Mouse (Mus musculus): Measurements from ENCODE around the gene Rbmx. TPM values are rescaled to one million over a fixed set of nuclear protein-coding genes. Genes with fewer than 3 reads are reported as not detected.
A peak's percentile ranks its signal among the peaks of the same experiment; 100 is the strongest.

Rbmx gene
- polyA plus RNA-seq (2015; fragmentation: Nextera tagmentation; extraction: Ambion mirVana), result 285 and 301 TPM in 2 replicates

GRCm38 (mm10) chrX:57392367-57393246 lies at the start of gene Rbmx:
Gene Rbmx, minus strand, starts transcription at chrX:57393036.
- peak within 1 kb of the TSS; percentile 57 for H3K4me2 ChIP-seq
- H3K9me3 ChIP-seq (replicated peaks), result no peaks in the 10 kb centered on the region
- ATAC-seq, result peak; percentile 96
- WGBS, result 19% methylated on average over 50 of the region's 50 CpGs
- 0 out of 2 replicates have a peak, but pooled peaks cover 2% of the 10 kb centered on the region for H3K4me1 ChIP-seq
- H3K27ac ChIP-seq, result peak within 1 kb of the TSS; percentile 94
- H3K9ac ChIP-seq, result peak within 1 kb of the TSS; percentile 82
- peaks cover 17% of the 10 kb centered on the region for H3K36me3 ChIP-seq (ENCODE audit: poor library complexity, severe bottlenecking)
- peak within 1 kb of the TSS; percentile 59 for H3K4me3 ChIP-seq
- H3K27me3 ChIP-seq, result no peaks in the 10 kb centered on the region

DNA sequence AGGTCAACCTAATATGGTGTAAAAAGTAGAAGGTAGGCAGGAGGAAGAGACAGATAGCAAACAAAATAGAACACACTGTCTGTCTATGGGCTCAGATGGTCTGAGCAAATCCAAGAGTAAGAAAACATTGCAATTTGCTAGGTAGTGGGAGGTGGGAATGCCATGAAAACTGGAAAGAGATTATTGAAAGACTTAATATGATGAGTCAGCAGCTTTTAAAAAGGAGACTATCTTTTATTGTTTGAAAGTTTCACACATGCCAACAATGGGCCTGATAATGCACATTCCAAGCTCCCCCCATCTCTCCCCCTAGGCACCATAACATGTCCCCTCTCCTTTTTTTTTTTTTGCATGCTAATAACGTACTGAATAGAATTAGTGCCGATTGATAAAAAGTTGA lies 41.1 kb upstream of the Rbmx start:
- Histone ChIP-seq H3K4me1 (no peaks in the 10 kb centered on the region), H3K4me2 (no peak overlapping the region), H3K4me3 (no peak overlapping the region), H3K27me3 (no peaks in the 10 kb centered on the region), H3K9me3 (replicated peaks) (no peaks in the 10 kb centered on the region), H3K9ac (no peak overlapping the region), H3K36me3 (ENCODE audit: poor library complexity, severe bottlenecking) (no peaks in the 10 kb centered on the region), H3K27ac (no peak overlapping the region)
- 89% methylated on average over 2 of the region's 2 CpGs for WGBS
- ATAC-seq, result no peak

DNA sequence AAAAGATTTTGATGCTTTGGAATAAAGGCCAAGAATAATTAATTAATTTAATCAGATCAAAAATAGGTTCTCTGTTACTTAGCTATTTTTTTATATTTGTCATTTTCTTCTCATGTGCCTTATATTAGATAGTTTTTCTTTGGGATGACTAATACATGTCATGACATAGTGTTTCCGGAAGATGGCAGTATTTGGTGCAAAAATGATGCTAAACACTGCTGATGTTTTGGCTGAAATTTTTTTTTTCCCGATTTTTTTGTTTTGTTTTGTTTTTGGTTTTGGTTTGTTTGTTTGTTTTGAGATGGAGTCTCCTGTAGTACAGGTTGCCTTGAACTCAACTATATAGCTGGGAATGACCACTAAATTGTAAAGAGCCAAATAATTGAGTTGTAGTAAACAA lies 38.8 kb upstream of the Rbmx start:
- no peaks in the 10 kb centered on the region for H3K36me3 ChIP-seq (ENCODE audit: poor library complexity, severe bottlenecking)
- no peak overlapping the region for H3K4me2 ChIP-seq
- no peak overlapping the region for H3K27ac ChIP-seq
- no peak overlapping the region for H3K9ac ChIP-seq
- WGBS, result 10% methylated on average over 2 of the region's 2 CpGs
- ATAC-seq, result no peak
- no peaks in the 10 kb centered on the region for H3K9me3 ChIP-seq (replicated peaks)
- no peak overlapping the region for H3K4me3 ChIP-seq
- no peaks in the 10 kb centered on the region for H3K27me3 ChIP-seq
- no peaks in the 10 kb centered on the region for H3K4me1 ChIP-seq

- WGBS, result 92% methylated on average over 12 of the region's 12 CpGs
These were observed 15.9 kb upstream of the Rbmx start, which contains the start of gene Gm364 for GRCm38 (mm10) chrX:57408769-57409168. Gene Gm364, plus strand, starts transcription at chrX:57409154.

DNA sequence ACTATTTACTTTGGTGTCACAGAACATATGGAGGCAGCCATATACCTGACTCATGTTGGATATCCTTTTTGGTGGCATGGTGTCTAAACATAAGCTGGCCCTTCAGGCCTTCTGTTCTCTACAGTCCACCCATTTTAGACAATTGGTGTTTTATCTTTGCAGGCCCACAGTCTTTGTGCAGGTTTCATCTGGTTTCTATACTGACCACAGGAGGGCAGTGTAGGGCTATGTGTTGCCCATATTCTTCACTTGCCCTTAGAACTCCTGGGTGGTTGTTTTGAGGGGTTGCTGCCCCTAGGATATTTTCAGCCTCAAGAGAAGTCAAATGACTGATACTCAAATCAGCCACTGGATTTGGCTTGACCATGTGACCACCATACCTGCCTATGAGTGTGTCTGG lies 10.8 kb upstream of the Rbmx start:
- Histone ChIP-seq H3K27ac (no peak overlapping the region), H3K4me2 (no peak overlapping the region), H3K4me1 (no peaks in the 10 kb centered on the region), H3K4me3 (no peak overlapping the region), H3K36me3 (ENCODE audit: poor library complexity, severe bottlenecking) (no peaks in the 10 kb centered on the region), H3K27me3 (no peaks in the 10 kb centered on the region), H3K9ac (no peak overlapping the region), H3K9me3 (replicated peaks) (no peaks in the 10 kb centered on the region)
- ATAC-seq, result no peak

More at GRCm38 (mm10) chrX:57408769-57409168, 15.9 kb upstream of the Rbmx start, which contains the start of gene Gm364:
- H3K4me1 ChIP-seq, result no peaks in the 10 kb centered on the region
- H3K9me3 ChIP-seq (replicated peaks), result no peaks in the 10 kb centered on the region; the same call in 1 of the 2 replicates
- H3K27me3 ChIP-seq, result no peaks in the 10 kb centered on the region
- no peaks in the 10 kb centered on the region for H3K36me3 ChIP-seq (ENCODE audit: poor library complexity, severe bottlenecking)
- H3K4me3 ChIP-seq, result no peak within 1 kb of the TSS
- ATAC-seq, result no peak
- no peak within 1 kb of the TSS for H3K4me2 ChIP-seq
- no peak within 1 kb of the TSS for H3K9ac ChIP-seq
- H3K27ac ChIP-seq, result no peak within 1 kb of the TSS

DNA sequence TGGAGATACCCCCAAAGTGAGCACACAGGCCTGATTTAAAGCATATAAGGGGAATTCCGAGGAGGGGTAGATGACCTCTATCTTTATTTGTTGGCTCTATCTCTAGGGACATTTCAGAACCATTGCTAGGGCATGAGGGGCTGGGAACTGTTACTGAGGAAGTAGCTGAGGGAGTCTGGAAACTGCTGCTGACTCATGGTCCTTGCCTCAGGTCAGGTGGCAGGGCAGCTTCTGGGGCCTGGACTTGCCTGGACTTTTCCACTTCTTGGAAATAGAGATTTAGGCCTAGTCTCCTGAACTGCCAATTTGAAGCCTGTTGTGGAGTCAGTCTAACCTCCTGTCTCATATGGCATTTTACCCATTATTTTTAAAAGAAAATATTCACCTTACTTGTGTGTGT lies 8.6 kb upstream of the Rbmx start:
- WGBS, result 76% methylated on average over 1 of the region's 1 CpGs

DNA sequence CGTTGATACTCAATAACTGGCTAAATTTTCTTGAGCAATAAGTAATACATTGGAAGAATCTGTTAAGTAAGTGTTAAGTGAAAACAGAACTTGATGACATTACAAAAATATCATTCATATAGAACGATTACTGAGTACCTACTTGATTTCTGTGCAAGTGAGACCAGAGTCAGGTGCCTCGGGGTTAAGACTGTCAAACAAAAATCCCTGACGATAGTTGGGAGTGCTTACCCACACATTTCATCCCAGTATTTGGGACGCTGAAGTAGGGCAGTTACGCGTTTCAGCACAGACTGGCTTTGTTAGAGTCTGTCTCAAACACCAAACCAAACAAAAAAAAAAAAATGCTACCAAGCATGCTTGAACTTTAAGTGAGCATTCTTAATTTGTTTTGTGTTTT lies 576 bp upstream of the Rbmx start:
- no peaks in the 10 kb centered on the region for H3K9me3 ChIP-seq (replicated peaks)
- ATAC-seq, result peak; percentile 49
- no peaks in the 10 kb centered on the region for H3K27me3 ChIP-seq
- H3K4me1 ChIP-seq, result 0 out of 2 replicates have a peak, but pooled peaks cover 2% of the 10 kb centered on the region
- no peak overlapping the region for H3K9ac ChIP-seq
- peaks cover 14% of the 10 kb centered on the region for H3K36me3 ChIP-seq (ENCODE audit: poor library complexity, severe bottlenecking)
- H3K4me2 ChIP-seq, result peak overlapping the region; percentile 45
- H3K4me3 ChIP-seq, result peak overlapping the region; percentile 59
- no peak overlapping the region for H3K27ac ChIP-seq
- 22% methylated on average over 7 of the region's 7 CpGs for WGBS

More for the DNA sequence above, 8.6 kb upstream of the Rbmx start:
- no peaks in the 10 kb centered on the region for H3K36me3 ChIP-seq (ENCODE audit: poor library complexity, severe bottlenecking)
- no peak overlapping the region for H3K9ac ChIP-seq
- no peak overlapping the region for H3K27ac ChIP-seq
- no peaks in the 10 kb centered on the region for H3K27me3 ChIP-seq
- no peaks in the 10 kb centered on the region for H3K4me1 ChIP-seq
- no peak overlapping the region for H3K4me2 ChIP-seq
- no peak overlapping the region for H3K4me3 ChIP-seq
- no peak for ATAC-seq
- H3K9me3 ChIP-seq (replicated peaks), result no peaks in the 10 kb centered on the region

- Histone ChIP-seq H3K4me3 (no peak overlapping the region), H3K36me3 (ENCODE audit: poor library complexity, severe bottlenecking) (peaks cover 64% of the 10 kb centered on the region), H3K9me3 (replicated peaks) (no peaks in the 10 kb centered on the region), H3K9ac (no peak overlapping the region), H3K4me1 (no peaks in the 10 kb centered on the region), H3K27ac (no peak overlapping the region), H3K27me3 (no peaks in the 10 kb centered on the region), H3K4me2 (no peak overlapping the region)
- ATAC-seq, result peak; percentile 44
- 55% methylated on average over 5 of the region's 5 CpGs for WGBS
These were observed 11.9 kb downstream of the Rbmx start for GRCm38 (mm10) chrX:57380915-57381314.

DNA sequence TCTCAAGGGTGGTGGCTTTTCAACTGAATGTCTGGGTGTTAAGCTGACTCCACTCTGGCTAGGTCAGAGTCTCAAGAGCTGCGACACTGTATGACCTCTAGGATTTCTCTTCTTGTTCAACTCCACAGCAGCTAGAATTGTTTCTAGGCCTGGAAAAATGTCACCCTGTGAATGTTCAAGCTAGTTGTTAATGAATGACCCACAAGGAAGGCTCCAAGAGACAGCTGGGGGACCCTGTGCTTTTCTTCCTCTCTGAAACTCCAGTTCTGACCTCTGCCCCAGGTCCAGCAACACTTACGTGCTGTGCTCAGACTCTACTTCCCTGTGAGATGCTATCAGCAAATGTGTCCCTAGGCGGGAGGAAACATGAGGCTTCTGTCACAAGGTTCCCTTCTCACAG lies 14.3 kb downstream of the Rbmx start:
- Histone ChIP-seq H3K4me3 (no peak overlapping the region), H3K36me3 (ENCODE audit: poor library complexity, severe bottlenecking) (peaks cover 43% of the 10 kb centered on the region), H3K27ac (no peak overlapping the region), H3K27me3 (no peaks in the 10 kb centered on the region), H3K9ac (no peak overlapping the region), H3K9me3 (replicated peaks) (no peaks in the 10 kb centered on the region), H3K4me1 (no peaks in the 10 kb centered on the region), H3K4me2 (no peak overlapping the region)
- WGBS, result 84% methylated on average over 3 of the region's 3 CpGs
- no peak for ATAC-seq

DNA sequence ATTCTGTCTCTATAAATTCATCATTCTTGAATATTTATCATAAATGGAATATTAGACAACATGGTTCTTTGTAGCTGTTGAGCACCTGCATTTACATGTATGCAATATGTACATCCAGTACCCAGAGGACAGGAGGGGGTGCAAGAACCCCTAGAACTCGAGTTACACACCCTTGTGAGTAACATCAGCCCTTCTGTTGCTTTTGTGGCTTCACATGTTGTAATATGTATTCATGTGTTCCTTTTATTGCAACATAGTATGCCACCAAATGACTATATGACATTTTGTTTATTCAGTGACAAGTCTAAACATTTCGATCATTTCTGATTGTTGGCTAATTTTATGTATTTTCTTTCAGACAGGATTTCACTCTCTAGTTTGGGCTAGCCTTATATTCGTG lies 15.7 kb downstream of the Rbmx start:
- H3K4me1 ChIP-seq, result no peaks in the 10 kb centered on the region
- no peak overlapping the region for H3K9ac ChIP-seq
- H3K27me3 ChIP-seq, result no peaks in the 10 kb centered on the region
- WGBS, result 81% methylated on average over 3 of the region's 3 CpGs
- H3K36me3 ChIP-seq (ENCODE audit: poor library complexity, severe bottlenecking), result peaks cover 35% of the 10 kb centered on the region
- no peak overlapping the region for H3K27ac ChIP-seq
- no peaks in the 10 kb centered on the region for H3K9me3 ChIP-seq (replicated peaks)
- no peak overlapping the region for H3K4me2 ChIP-seq
- no peak overlapping the region for H3K4me3 ChIP-seq
- ATAC-seq, result no peak

DNA sequence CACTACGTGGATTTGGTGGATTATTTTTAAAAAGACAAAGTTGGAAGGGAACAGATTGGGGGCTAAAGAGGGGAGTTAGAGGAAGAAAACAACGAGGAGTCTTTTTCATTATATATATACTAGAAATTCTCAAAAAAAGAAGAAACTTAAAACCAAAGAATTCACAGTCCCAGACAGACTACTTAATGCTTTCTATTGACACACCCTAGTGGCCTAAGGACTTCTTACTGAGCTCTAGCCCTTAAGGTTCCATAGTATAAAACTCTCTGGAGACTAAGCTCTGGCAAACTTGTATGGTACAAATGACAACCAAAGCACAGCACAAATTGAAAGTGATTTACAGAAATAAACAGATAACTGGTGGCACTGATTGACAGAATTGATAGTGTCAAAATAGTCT lies 18.8 kb downstream of the Rbmx start:
- 83% methylated on average over 2 of the region's 2 CpGs for WGBS
- H3K36me3 ChIP-seq (ENCODE audit: poor library complexity, severe bottlenecking), result peaks cover 14% of the 10 kb centered on the region
- H3K4me3 ChIP-seq, result no peak overlapping the region
- H3K4me2 ChIP-seq, result no peak overlapping the region
- no peak overlapping the region for H3K27ac ChIP-seq
- no peaks in the 10 kb centered on the region for H3K4me1 ChIP-seq
- no peaks in the 10 kb centered on the region for H3K9me3 ChIP-seq (replicated peaks)
- no peak overlapping the region for H3K9ac ChIP-seq
- H3K27me3 ChIP-seq, result no peaks in the 10 kb centered on the region
- ATAC-seq, result no peak

- no peaks in the 10 kb centered on the region for H3K27me3 ChIP-seq
- no peak overlapping the region for H3K4me3 ChIP-seq
- H3K9me3 ChIP-seq (replicated peaks), result no peaks in the 10 kb centered on the region
- no peak overlapping the region for H3K9ac ChIP-seq
- H3K4me1 ChIP-seq, result no peaks in the 10 kb centered on the region
- WGBS, result 84% methylated on average over 2 of the region's 2 CpGs
- H3K27ac ChIP-seq, result no peak overlapping the region
- ATAC-seq, result no peak
- no peak overlapping the region for H3K4me2 ChIP-seq
- H3K36me3 ChIP-seq (ENCODE audit: poor library complexity, severe bottlenecking), result peaks cover 11% of the 10 kb centered on the region
These were observed 19.3 kb downstream of the Rbmx start for GRCm38 (mm10) chrX:57373543-57373942.

All from forebrain, embryonic 13.5 days (tissue).